Mouse (Mus musculus) thymus, postnatal 0 days (tissue): ENCODE measurements at regions not wholly inside any gene's neighbourhood (a gene's known extent, or its start where the extent isn't known, plus 50 kb on each side); places are given as distances from the start of the nearest gene placed in this dataset.

ENCODE experiments used
- DNase-seq: peaks from one replicate; pipeline ENCODE4 v3.0.0-alpha.2; 2015; ENCODE audit warnings: low spot score

DNA sequence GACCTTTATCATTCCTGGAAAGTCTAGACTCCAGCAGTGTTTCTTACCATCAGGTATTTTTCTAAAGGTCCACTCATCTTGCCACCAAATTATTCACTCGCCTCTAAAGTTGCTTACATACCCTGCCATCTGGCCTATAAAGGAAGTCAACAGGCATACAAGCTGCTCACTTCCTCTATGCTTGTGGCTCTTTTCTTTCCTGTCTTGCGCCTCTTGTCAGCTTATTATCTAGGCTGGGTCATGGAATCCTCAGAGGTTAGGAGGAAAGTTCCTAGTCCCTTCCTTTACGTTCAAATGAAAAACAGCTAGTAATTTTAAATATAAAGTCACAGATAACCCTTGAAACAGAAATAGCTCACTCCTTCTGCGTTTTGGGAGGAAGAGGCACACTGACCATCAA, 97.9 kb downstream of the Lipi start:
- no peak for DNase-seq

DNA sequence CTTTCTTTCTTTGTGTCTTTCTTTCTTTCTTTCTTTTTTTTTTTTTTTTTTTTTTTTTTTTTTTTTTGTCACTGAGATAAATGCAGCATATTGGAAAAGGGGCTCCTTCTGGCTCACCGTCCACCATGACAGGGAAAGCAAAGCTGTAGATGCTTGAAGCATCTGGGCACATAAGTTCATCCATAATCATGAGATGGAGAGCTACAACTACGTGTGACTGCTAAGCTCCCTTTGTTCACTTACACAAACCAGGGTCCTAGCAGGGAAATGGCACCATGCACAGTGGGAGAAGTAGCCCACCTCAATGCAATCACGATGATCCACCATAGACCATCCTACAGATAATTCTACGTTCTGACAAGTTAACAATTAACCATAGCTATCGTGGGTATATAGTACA, 102.0 kb downstream of the Lipi start:
- DNase-seq = no peak

DNA sequence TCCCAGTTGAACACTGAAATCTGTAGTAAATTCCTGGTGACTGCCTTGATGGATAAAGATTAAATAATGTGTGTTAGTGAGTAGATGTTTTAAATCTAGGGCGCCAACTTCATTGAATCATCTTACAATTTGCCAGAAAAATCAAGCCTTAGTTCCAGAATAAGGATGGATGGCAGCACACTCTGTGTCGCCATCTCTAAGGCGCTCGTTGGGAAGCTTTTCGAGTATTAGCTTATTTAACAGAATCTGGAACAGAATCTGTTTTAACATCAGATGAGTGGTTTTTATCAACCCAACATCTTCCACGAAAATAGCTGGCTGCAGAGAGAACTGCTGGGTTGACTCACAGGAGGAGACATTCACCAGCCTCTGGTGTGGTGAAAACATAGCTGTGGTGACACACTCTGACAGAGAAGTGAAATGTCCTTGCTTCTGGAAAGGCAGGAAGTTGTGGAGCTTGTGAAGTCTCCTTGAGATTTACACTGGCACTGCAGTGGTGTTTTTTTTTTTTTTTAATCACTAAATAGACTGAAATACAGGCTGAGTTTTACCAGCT, 120.4 kb downstream of the Lipi start:
- no peak for DNase-seq

DNA sequence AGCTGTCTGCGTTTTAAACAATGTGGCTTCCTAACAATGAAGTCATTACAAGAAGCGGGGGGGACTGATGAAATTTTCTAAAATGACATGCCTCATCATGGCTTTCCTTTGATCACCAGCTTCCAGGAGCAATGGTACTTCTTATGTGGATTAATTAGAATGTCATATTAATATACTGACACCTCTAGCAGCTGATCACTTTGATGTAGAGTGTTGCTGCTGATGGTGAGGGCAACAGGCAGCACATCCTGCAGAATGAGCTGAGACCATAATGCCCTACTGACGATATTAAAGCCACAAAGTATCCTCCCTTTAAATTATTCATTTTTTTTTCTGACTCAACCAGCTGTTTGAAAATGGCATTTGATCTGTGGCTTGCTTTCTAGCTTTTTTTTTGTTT, 123.7 kb downstream of the Lipi start:
- no peak for DNase-seq

- no peak for DNase-seq
Observed at GRCm38 (mm10) chr16:75446901-75447514, 138.9 kb downstream of the Lipi start.

GRCm38 (mm10) chr16:75439296-75439695, 146.6 kb downstream of the Lipi start:
- DNase-seq = no peak

DNA sequence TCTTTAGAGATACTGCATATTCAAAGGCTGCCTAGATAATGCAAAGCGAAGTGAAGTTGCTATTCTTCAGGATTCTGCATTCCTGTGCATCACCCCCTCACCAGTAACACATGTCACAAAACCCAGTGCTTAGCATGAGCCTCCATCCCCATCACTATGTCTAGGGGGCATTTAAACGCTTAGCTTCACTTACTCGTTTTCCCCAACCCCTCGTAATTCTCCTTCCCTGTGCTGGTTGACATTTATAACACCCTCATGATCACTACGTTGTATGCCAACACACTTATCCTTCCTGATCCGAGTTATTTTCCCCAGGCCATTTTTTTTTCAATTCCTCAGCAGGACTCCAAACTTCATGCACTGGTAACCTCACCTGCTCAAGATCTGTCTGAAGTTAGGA, 152.6 kb downstream of the Lipi start:
- DNase-seq = no peak

DNA sequence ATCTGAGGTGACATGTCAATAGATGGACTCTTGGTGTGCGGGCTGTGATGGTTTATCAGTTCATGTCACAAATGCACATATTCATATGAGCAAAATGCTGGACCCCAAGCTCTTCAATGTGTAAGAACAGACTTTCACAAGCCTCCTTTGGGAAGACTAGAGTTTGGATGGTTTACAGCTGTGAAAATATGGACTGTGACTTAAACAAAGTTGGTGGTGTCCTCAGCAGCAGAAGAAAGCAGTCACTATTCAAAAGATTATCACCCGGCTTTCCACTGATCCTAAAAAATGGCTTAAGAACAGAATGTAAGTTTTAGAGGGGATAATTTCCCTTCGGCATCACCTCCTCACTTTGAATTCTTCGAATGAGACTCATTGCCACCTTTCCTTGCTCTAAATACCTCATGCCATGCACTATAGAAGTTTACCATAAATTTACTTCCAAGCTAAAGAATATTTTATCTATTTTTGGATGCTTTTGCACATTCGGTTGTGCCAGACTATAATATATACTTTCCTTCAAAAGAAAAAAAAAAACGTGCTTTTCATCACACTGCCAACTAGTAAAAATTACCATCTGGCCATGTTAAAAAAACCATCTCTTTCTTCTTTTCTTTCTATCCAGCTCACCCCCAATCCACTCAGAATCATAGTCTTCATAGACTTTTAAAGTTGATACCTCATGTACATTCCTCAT, 201.2 kb downstream of the Lipi start:
- no peak for DNase-seq

DNA sequence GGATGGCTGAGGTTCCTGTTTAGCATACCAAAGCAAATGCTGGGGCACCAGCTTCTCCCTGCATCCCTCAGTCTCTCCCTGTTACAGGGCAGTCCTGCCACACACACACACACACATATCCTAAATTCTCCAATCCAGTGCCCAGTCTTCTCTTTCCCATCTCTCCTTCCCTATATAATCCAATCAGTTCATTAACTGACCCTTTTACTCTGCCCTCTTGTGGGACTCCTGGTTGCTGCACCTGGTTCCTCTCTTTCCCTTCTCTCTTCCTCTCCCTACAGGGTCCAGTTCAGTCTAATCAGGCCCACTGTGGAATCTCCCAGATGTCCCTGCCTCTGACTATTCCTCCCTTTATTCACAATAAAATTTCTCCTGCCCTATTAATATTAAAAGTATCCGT, 204.7 kb downstream of the Lipi start:
- DNase-seq = no peak

DNA sequence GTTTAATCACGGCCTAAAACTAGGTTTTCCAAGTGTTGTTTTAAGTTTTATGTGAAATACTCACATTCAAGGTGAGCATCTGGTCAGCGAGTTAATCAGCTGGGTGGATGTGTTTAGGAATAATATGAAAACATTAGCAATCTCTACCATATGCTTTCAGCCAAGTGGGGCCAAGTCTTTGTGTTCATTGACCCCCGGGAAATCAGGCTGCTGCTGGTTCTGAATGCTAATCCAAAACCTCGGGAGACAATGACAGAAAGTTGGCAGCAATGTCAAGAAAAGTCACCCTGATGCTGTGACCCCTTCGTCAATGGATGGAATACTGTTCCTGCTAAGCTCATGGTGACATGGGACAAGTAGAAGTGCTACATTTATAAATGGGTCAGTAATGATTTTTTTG, 216.2 kb downstream of the Lipi start:
- no peak for DNase-seq

DNA sequence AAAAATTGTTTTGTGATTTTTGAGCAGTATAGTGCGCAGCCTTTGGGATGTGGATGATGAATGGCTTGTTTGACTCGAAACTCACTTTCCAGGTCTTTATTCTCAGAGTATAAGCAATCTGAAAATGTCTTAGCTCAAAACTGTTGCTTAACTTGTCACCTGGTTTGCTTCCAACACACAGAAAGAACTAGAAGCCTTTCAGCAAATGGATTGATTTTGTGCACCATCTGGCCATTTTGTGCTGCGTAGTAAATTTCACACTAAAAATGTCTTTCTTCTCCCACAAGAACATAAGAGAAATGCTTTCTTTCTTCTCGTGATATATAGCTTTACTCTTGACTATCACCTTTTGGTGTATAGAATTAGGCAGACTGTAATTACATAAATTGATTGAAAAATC, 219.1 kb downstream of the Lipi start:
- DNase-seq = no peak

- DNase-seq = no peak
Observed at GRCm38 (mm10) chr16:75365361-75365994, 220.4 kb downstream of the Lipi start.

- DNase-seq = no peak
Observed at GRCm38 (mm10) chr16:75362095-75362494, 223.8 kb downstream of the Lipi start.

DNA sequence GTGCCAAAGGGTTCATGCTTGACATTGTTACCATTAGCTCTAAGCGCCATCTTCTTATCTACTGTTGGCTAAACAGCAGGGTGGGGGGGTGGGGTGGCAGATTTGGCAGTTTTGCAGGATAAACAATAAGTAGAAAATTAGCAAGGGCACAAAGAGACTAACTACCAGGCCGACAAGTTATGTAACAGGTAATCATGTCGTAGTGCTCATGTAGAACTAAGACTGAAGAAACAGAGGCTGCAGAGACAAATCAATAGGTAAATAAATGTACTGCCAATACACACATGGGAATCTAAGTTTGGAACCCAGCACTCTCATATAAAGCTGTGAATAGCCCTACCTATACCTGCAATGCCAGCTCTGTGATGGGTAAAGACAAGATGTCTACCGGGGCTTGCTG, 225.1 kb downstream of the Lipi start:
- no peak for DNase-seq

DNA sequence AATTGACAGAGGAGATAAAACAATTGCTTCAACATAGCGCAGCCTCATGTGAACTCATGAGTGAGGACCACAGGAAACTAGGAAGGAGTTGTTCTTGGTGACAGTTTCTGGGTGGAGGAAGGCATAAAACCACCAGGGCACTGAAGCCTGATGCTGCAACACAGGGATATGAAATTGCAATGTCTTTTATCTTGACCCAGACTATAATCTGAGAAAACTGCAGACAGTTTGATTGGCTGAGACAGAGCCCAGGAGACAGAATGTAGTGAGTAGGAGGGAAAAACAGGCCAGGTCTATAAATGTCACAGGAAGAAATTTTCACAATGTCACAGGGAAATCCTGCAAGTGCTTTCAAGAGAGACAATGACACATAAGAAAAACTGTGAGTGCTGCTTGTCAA, 232.5 kb downstream of the Lipi start:
- DNase-seq = no peak

DNA sequence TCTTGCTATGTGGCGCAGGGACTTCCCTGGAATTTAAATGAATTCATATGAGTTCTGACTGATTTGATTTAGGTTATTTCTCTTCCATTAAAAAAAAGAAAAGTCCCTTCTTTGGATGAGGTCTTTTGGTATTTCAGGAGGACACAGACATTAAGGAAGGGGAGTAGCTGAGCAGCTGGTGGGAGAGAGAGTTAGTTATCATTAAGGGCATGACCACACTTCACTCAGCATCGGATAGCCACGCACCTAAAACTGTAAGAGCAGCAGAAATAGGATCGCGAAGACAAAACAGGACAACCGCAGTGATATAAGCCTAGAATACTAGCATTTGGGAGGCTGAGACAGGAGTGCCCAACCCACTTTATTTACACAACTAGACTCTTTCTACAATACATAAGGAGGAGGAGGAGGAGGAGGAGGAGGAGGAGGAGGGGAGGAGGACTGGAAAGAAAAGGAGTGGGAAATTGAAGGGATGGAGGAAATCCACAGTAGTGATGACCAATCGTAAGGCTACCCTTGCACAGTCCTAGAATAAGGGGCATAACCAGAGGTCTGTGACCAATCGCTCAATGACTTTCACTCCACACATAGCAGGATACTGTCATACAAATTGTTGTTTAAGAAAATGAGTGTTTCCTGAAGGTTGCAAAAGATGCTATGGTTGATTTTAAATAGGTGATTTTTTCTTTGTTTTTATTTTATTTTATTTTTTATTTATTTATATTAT, 241.5 kb downstream of the Lipi start:
- DNase-seq = no peak

- DNase-seq = peak; percentile 17
Observed at GRCm38 (mm10) chr16:75343028-75343901, 242.6 kb downstream of the Lipi start.

DNA sequence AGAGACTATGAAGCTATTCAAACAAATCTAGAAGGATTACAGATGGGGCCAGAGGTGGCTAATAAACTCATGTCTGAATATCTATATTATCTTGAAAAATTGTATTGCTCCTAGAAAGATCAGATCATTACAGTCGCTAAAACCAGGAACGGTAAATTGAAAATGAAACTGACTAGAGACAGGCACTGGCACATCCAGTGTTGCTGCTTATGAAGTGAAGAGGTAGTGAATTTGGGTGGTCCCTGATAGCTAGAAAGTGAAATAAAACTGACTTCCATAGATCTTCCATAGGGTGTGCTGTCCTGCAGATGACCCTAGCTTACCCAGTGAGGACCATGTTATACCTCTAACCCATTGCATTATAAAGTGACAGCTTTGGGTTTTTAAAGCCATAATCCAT, 251.6 kb downstream of the Lipi start:
- DNase-seq = no peak

- DNase-seq = no peak
Observed at GRCm38 (mm10) chr16:75333750-75334149, 252.1 kb downstream of the Lipi start.

DNA sequence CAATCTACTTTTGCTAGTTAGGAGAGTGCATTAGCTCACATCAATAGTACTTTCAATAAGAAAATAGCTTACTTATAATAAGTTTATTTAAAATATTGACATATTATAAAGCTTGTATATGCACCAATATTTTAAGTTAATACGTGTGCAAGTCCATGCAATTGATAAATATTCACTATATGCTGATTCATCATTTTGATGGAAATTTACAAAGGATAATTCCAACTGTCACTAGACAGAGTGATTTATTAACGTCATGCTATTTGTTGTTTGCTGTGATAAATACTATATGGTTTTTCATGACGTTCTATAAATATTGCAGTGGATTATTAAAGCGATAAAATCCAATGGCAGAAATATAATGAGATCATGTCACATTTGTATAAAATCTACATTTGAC, 253.0 kb downstream of the Lipi start:
- DNase-seq = no peak

DNA sequence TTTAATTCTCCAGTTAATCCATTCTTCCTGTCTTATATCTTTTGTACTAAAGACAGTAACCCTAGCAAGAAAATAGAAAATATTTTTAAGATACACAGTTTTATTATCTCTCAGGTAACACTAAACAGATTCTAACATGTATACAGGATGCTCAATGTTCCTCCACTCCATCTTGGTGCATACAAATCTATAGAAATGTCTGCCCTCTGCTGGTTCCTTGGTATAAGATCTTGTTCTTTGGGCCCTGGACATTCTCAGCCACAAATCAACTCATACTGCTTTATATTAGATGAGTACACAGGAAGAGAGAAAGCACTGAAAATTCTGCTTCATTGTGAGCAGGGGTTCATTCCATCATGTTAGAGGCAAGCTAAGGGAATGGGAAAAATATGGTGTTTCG, 260.6 kb downstream of the Lipi start:
- no peak for DNase-seq
